Mouse (Mus musculus) small intestine, adult 2 months (tissue): ENCODE measurements around the gene Ly86.

Experiments used
- CTCF ChIP-seq: fragments of 200-500 bp; IDR thresholded peaks from 2 replicates; pipeline ENCODE4 v1.5.1; 2012; ENCODE audit warnings: low read depth, mild to moderate bottlenecking, control low read depth, inconsistent platforms, low read length, moderate library complexity, mixed read lengths; ENCODE audit not compliant: insufficient replicate concordance, insufficient read length; ENCODE audit errors: extremely low read depth
- POLR2A ChIP-seq: fragments of 200-500 bp; IDR thresholded peaks from 2 replicates; pipeline ENCODE4 v1.6.1; 2012; ENCODE audit warnings: low read depth, mild to moderate bottlenecking, control low read depth, inconsistent platforms, low read length, moderate library complexity

DNA sequence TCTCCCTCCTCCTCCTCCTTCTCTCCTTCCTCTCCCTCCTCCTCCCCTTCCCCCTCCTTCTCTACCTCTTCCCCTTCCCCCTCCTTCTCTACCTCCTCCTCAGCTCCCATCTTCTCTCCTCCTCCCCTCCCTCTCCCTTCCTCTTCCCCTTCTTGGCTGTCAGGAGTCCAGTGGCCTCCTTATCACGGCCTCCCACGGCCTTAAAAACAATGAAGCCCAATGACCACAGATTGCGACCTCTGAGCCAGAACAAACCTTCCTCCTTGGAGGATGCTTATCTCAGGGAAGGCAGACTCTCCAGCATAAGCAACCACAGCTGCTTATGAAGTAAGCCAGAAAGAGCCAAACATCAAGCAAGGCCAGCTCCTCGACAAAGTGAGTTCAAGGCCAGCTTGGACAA is 97.0 kb downstream of the Ly86 start:
- TF ChIP-seq POLR2A (no peak), CTCF (no peak)
